Mouse (Mus musculus): ENCODE results near the gene Agpat4. TPM values are rescaled to one million over a fixed set of nuclear protein-coding genes. Genes with fewer than 3 reads are reported as not detected.

Gene Agpat4
- total RNA-seq (2014; rRNA removed) (44.8 and 52.9 TPM in 2 replicates), polyA plus RNA-seq (2015; fragmentation: Nextera tagmentation; extraction: Ambion mirVana) (23.3 and 53.5 TPM in 2 replicates)

DNA sequence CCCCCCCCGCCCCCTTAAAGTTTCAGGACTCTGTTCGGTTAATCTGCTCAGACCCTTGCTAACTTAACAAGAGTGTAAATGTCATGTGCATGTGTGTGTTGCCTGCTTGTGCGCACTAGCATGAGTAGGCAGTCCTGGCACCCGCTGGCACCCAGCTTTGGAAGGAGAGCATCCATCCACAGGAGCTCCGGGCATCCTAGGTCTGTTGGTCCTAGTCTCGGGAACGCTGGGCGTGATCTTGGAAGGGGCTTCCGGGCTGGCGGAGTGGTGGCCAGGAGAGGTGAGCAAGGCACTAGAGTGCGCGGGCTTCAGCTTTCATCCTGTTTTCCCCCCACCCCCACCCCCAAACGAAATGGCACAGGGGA lies at the start of gene Agpat4:
Agpat4 (plus strand) TSS at position 144 of the 365 bp plus-strand sequence.
- H3K36me3 ChIP-seq (ENCODE audit: insufficient read depth), result no peaks in the 10 kb centered on the region
- DNase-seq, result peak; percentile 52
- WGBS, result 1% methylated on average over 13 of the region's 13 CpGs
- TF ChIP-seq CTCF (IDR thresholded peaks at IDR 0.05; ENCODE audit: low read depth), result no peak
- H3K9ac ChIP-seq, result peak within 1 kb of the TSS; percentile 71
- H3K27ac ChIP-seq (ENCODE audit: low read depth, low read length), result peak within 1 kb of the TSS; percentile 94
- H3K9me3 ChIP-seq (ENCODE audit: low read length), result no peaks in the 10 kb centered on the region
- peak; percentile 30 for ATAC-seq
- peak within 1 kb of the TSS; percentile 63 for H3K4me3 ChIP-seq (ENCODE audit: low read depth, low read length)
- peak within 1 kb of the TSS; percentile 97 for H3K4me2 ChIP-seq (ENCODE audit: low read depth)
- no peaks in the 10 kb centered on the region for H3K27me3 ChIP-seq (ENCODE audit: insufficient read depth, low read length)
- H3K4me1 ChIP-seq (ENCODE audit: insufficient read depth), result peaks cover 21% of the 10 kb centered on the region

DNA sequence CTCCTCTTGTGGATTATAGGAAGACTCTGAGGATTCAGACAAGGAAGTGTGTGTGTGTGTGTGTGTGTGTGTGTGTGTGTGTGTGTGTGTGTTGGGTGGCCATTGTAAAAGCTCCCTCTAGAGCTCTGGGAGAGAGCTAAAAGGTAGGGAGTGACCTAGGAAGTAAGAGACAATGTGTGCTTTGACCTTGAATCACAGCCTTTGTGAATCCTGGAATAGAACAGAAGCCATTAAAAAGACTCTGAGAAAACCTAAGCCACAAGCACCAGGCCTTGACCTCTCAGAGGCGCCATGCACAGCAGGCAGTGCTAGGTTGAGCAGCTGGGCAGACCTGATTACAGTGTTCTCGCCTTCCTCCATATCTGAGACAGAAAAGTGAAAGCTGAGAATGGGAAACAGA lies 41.7 kb upstream of the Agpat4 start:
- no peak overlapping the region for H3K4me2 ChIP-seq (ENCODE audit: low read depth)
- H3K9ac ChIP-seq, result no peak overlapping the region
- H3K4me3 ChIP-seq (ENCODE audit: low read depth, low read length), result no peak overlapping the region
- ATAC-seq (no peak), DNase-seq (no peak)
- 44% methylated on average over 2 of the region's 2 CpGs for WGBS
- H3K9me3 ChIP-seq (ENCODE audit: low read length), result no peaks in the 10 kb centered on the region
- no peaks in the 10 kb centered on the region for H3K4me1 ChIP-seq (ENCODE audit: insufficient read depth)
- no peak overlapping the region for H3K27ac ChIP-seq (ENCODE audit: low read depth, low read length)
- TF ChIP-seq CTCF (IDR thresholded peaks at IDR 0.05; ENCODE audit: low read depth), result no peak
- H3K27me3 ChIP-seq (ENCODE audit: insufficient read depth, low read length), result no peaks in the 10 kb centered on the region
- no peaks in the 10 kb centered on the region for H3K36me3 ChIP-seq (ENCODE audit: insufficient read depth)

DNA sequence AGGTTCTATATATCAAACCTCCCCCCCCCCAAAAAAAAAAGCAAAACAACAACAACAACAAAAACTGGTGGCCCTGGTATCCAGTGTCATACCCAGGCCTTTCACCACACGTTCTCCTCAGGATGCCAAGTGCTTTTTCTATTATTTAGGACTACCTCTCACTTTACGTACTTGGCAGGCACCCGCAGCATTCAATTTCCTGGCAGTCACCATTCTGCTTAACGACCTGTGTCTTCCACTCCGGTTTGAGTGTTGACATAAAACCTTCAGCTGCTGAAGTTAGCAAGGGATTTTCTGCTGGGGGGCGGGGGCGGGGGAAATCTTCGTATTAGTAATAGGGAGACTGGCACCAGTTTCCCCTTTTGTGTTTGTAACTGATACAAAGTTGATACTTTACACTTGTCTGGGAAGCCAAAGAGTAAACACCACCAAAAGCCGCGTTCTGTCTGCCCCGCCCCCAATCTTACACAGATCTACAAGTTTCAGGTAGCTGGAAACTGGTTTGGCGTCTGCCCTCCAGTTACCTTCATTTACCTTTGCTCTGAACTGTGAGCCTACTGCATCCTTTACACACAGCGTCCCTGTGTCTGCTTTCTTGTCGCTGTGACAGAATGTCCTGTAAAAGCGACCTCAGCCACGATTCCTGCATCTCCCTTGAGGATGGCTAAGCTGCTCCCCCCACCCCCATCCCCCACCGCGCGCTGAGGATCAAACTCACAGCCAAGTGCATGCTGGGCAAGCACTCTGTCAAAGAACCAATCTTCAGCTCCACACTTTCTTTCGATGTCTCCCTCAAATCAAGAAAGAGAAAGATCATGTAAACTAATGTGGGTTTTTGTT lies 37.6 kb upstream of the Agpat4 start:
- H3K4me1 ChIP-seq (ENCODE audit: insufficient read depth), result no peaks in the 10 kb centered on the region
- H3K4me3 ChIP-seq (ENCODE audit: low read depth, low read length), result no peak overlapping the region
- no peaks in the 10 kb centered on the region for H3K27me3 ChIP-seq (ENCODE audit: insufficient read depth, low read length)
- no peak overlapping the region for H3K4me2 ChIP-seq (ENCODE audit: low read depth)
- 42% methylated on average over 20 of the region's 20 CpGs for WGBS
- H3K9me3 ChIP-seq (ENCODE audit: low read length), result no peaks in the 10 kb centered on the region
- no peak for ATAC-seq
- H3K9ac ChIP-seq, result no peak overlapping the region
- no peak for DNase-seq
- H3K36me3 ChIP-seq (ENCODE audit: insufficient read depth), result no peaks in the 10 kb centered on the region
- TF ChIP-seq CTCF (IDR thresholded peaks at IDR 0.05; ENCODE audit: low read depth), result no peak
- no peak overlapping the region for H3K27ac ChIP-seq (ENCODE audit: low read depth, low read length)

DNA sequence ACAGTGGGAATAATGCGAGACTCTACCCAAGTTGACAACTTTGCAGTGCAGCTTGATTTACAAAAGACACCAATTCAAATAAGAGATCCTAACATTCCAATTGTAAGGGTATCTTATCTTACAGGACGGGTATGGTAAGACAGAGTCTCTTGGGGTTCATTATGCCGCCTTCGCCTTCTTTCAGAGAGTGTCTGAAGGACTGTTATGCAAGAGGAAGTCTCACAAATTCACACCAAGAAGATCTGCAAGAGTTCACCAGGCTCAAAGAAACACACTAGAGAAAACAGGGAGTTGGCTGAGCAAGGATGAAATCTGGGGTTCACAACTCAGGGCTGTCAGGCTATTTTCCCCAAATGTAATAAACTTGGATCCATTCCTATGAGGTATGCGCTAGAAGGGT lies 36.3 kb upstream of the Agpat4 start:
- no peak for DNase-seq
- WGBS, result 93% methylated on average over 5 of the region's 5 CpGs
- no peak for ATAC-seq
- no peak overlapping the region for H3K4me3 ChIP-seq (ENCODE audit: low read depth, low read length)
- no peaks in the 10 kb centered on the region for H3K36me3 ChIP-seq (ENCODE audit: insufficient read depth)
- H3K4me1 ChIP-seq (ENCODE audit: insufficient read depth), result no peaks in the 10 kb centered on the region
- TF ChIP-seq CTCF (IDR thresholded peaks at IDR 0.05; ENCODE audit: low read depth), result no peak
- H3K27ac ChIP-seq (ENCODE audit: low read depth, low read length), result no peak overlapping the region
- H3K9me3 ChIP-seq (ENCODE audit: low read length), result no peaks in the 10 kb centered on the region
- no peak overlapping the region for H3K9ac ChIP-seq
- H3K27me3 ChIP-seq (ENCODE audit: insufficient read depth, low read length), result no peaks in the 10 kb centered on the region
- H3K4me2 ChIP-seq (ENCODE audit: low read depth), result no peak overlapping the region

DNA sequence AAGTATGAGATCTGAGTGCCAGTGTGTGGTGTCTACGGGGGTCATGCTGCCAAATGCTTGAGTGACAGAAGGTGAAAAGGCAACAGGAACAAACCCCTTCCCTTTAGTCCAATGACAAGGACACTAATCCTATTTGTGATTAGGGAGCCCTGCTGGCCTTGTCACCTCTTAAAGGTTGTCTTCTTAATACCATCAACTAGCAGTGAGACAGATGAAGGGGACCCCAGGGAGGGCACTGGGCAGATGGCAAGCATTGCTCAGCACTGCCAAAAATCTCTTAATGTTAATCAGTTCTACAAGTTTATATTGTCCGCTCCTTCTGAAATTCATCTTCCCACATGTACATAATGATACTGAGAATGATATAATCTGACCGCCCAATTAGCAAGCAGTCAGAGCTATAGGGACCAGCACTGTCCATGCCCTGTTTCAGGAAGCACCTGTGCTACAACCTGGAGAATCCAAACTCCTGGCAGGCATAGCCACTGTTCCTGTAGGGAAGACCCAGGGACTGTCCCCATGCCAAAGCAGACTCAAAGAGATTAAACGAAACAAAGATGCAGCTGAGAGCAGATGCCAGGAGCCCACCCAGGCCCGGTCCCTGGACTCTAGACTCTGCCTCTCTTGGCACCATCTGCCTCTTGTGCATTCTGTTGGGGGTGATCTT lies 28.1 kb upstream of the Agpat4 start:
- 59% methylated on average over 5 of the region's 5 CpGs for WGBS
- H3K4me2 ChIP-seq (ENCODE audit: low read depth), result no peak overlapping the region
- no peaks in the 10 kb centered on the region for H3K36me3 ChIP-seq (ENCODE audit: insufficient read depth)
- H3K27ac ChIP-seq (ENCODE audit: low read depth, low read length), result no peak overlapping the region
- no peak overlapping the region for H3K9ac ChIP-seq
- H3K27me3 ChIP-seq (ENCODE audit: insufficient read depth, low read length), result no peaks in the 10 kb centered on the region
- TF ChIP-seq CTCF (IDR thresholded peaks at IDR 0.05; ENCODE audit: low read depth), result no peak
- H3K4me3 ChIP-seq (ENCODE audit: low read depth, low read length), result no peak overlapping the region
- H3K4me1 ChIP-seq (ENCODE audit: insufficient read depth), result no peaks in the 10 kb centered on the region
- ATAC-seq (no peak), DNase-seq (no peak)
- H3K9me3 ChIP-seq (ENCODE audit: low read length), result no peaks in the 10 kb centered on the region

DNA sequence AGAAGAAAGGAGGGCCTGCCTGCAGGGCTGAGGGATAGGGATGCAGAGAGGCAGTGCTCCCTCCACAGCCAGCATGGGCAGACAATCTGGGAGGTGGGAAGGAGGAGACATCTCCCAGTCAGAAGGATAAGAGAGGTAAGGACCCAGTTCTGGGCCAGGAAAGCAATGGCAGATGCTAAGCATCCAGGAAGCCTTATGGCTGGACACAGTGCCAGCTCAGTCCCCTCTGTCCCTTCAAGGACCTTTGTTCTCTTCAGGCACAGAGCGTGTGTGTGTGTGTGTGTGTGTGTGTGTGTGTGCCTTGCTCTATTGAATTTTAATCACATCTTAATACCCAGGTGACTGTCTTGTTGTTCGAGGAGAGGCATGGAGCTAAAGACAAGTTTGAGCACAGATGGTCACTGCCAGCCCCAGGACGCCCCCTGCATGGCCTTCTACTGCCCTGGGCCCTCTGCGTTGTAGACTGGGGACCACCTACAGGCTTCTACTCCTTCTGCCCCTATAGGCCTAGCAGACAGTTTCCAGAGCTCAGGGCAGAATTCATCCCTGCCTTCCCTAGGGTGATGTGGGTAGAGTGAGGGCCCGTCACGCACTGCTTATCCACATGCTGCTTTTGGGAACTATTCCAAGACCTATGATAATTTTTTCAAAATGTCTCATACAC lies 25.5 kb upstream of the Agpat4 start:
- DNase-seq (no peak), ATAC-seq (no peak)
- H3K4me2 ChIP-seq (ENCODE audit: low read depth), result no peak overlapping the region
- H3K9me3 ChIP-seq (ENCODE audit: low read length), result no peaks in the 10 kb centered on the region
- H3K9ac ChIP-seq, result no peak overlapping the region
- H3K4me1 ChIP-seq (ENCODE audit: insufficient read depth), result no peaks in the 10 kb centered on the region
- 78% methylated on average over 6 of the region's 6 CpGs for WGBS
- no peak overlapping the region for H3K4me3 ChIP-seq (ENCODE audit: low read depth, low read length)
- H3K27me3 ChIP-seq (ENCODE audit: insufficient read depth, low read length), result no peaks in the 10 kb centered on the region
- no peak for TF ChIP-seq CTCF (IDR thresholded peaks at IDR 0.05; ENCODE audit: low read depth)
- no peaks in the 10 kb centered on the region for H3K36me3 ChIP-seq (ENCODE audit: insufficient read depth)
- H3K27ac ChIP-seq (ENCODE audit: low read depth, low read length), result no peak overlapping the region

DNA sequence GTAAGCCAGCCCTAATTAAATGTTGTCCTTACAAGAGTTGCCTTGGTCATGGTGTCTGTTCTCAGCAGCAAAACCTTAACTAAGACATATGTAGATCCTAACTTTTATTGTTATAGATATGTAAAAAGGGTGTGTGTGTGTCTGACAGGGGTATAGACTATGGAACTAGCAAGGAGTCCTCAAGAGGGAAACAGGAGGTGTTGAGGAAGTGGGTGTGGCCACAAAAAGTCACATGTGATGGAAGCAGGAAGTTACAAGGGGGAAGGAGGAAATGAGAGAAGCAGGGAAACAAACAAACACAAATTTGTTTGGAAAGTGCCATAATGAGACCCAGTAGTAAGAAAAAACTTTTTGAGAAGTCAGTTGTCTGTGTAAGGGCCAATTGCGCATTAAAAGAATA lies 24.5 kb upstream of the Agpat4 start:
- no peaks in the 10 kb centered on the region for H3K36me3 ChIP-seq (ENCODE audit: insufficient read depth)
- H3K4me1 ChIP-seq (ENCODE audit: insufficient read depth), result no peaks in the 10 kb centered on the region
- H3K4me2 ChIP-seq (ENCODE audit: low read depth), result no peak overlapping the region
- H3K9ac ChIP-seq, result no peak overlapping the region
- TF ChIP-seq CTCF (IDR thresholded peaks at IDR 0.05; ENCODE audit: low read depth), result no peak
- no peak overlapping the region for H3K27ac ChIP-seq (ENCODE audit: low read depth, low read length)
- WGBS, result 97% methylated on average over 1 of the region's 1 CpGs
- H3K9me3 ChIP-seq (ENCODE audit: low read length), result no peaks in the 10 kb centered on the region
- no peak overlapping the region for H3K4me3 ChIP-seq (ENCODE audit: low read depth, low read length)
- ATAC-seq (no peak), DNase-seq (no peak)
- no peaks in the 10 kb centered on the region for H3K27me3 ChIP-seq (ENCODE audit: insufficient read depth, low read length)
